Mouse (Mus musculus): Measurements from ENCODE around the gene Gart.

GRCm38 (mm10) chr16:91620185-91620584, 26.6 kb downstream of the Gart start:
- TF ChIP-seq USF1 (IDR thresholded peaks at IDR 0.05; ENCODE audit: low read depth, low read length) (no peak), EP300 (IDR thresholded peaks at IDR 0.05; ENCODE audit: low read depth in 1 of 2, low read length in 2 of 2) (no peak)
